Mouse (Mus musculus) hindbrain, embryonic 11.5 days (tissue): ENCODE data around the gene Rfk. TPM values are rescaled to one million over a fixed set of nuclear protein-coding genes. Genes with fewer than 3 reads are reported as not detected.

ENCODE experiments used
- ATAC-seq: fragments of 200-750 bp; cut with Nextera tagmentation; 2 replicates; pipeline ENCODE4 v1.8.0; 2017; ENCODE audit warnings: mild to moderate bottlenecking, moderate TSS enrichment, moderate library complexity; ENCODE audit not compliant: low FRiP score
- DNase-seq: peaks from one replicate; pipeline ENCODE4 v3.0.0-alpha.2; 2015; ENCODE audit warnings: low spot score
- H3K27ac ChIP-seq: fragments of 300-500 bp; sonication (generic); 2 replicates; pipeline ENCODE4 v1.5.1; 2014; ENCODE audit warnings: mild to moderate bottlenecking, low read depth, low read length
- H3K27me3 ChIP-seq: fragments of 300-500 bp; sonication (generic); 2 replicates; pipeline ENCODE4 v1.6.1; 2014; ENCODE audit warnings: mild to moderate bottlenecking, low read length, moderate library complexity, mixed read lengths; ENCODE audit not compliant: control insufficient read depth, insufficient read depth
- H3K36me3 ChIP-seq: fragments of 300-500 bp; sonication (generic); 2 replicates; pipeline ENCODE4 v1.6.1; 2014; ENCODE audit warnings: mild to moderate bottlenecking, low read length, moderate library complexity, mixed read lengths; ENCODE audit not compliant: control insufficient read depth, insufficient read depth
- H3K4me1 ChIP-seq: fragments of 300-500 bp; sonication (generic); replicated peaks from 2 replicates; pipeline ENCODE4 v1.6.1; 2014; ENCODE audit warnings: low read length, mixed read lengths; ENCODE audit not compliant: control insufficient read depth, insufficient read depth
- H3K4me2 ChIP-seq: fragments of 300-500 bp; sonication (generic); replicated peaks from 2 replicates; pipeline ENCODE4 v1.6.1; 2014; ENCODE audit warnings: mild to moderate bottlenecking, low read depth, low read length
- H3K4me3 ChIP-seq: fragments of 300-500 bp; sonication (generic); 2 replicates; pipeline ENCODE4 v1.5.1; 2014; ENCODE audit warnings: low read depth, low read length
- H3K9ac ChIP-seq: fragments of 300-500 bp; sonication (generic); 2 replicates; pipeline ENCODE4 v1.6.1; 2014; ENCODE audit warnings: low read depth, low read length
- H3K9me3 ChIP-seq: fragments of 300-500 bp; sonication (generic); 2 replicates; pipeline ENCODE4 v1.6.1; 2016; ENCODE audit warnings: low read length; ENCODE audit not compliant: control insufficient read depth
- WGBS: fragments of 180-500 bp; shearing (Covaris S2); extraction: QIAGEN DNeasy Blood & Tissue Kit; methylation state at CpG from one replicate; pipeline ENCODE4 v1.1.7; 2014; 5-methylcytosine and 5-hydroxymethylcytosine counted together
- polyA plus RNA-seq: library from polyadenylated mRNA; unstranded; fragments of >200 nt; fragmentation: Nextera tagmentation; extraction: Ambion mirVana; gene quantifications from 2 replicates; pipeline ENCODE4 v1.2.1, GENCODE M21; 2014

Rfk gene
- polyA plus RNA-seq, 1 experiment from 2014 or later, result 82.6 TPM

- H3K27me3 ChIP-seq, result peaks cover 4% of the 10 kb centered on the region; the same call in 1 of the 2 replicates
These were observed 37.6 kb upstream of the Rfk start for GRCm38 (mm10) chr19:17355950-17356867.

GRCm38 (mm10) chr19:17356932-17357331, 36.9 kb upstream of the Rfk start:
- WGBS, result 77% methylated on average over 6 of the region's 6 CpGs
- Histone ChIP-seq H3K9ac (no peak overlapping the region), H3K36me3 (no peaks in the 10 kb centered on the region), H3K27me3 (peaks cover 4% of the 10 kb centered on the region; the same call in 1 of the 2 replicates), H3K4me2 (no peak overlapping the region), H3K4me1 (no peaks in the 10 kb centered on the region), H3K4me3 (no peak overlapping the region), H3K27ac (no peak overlapping the region), H3K9me3 (no peaks in the 10 kb centered on the region)
- ATAC-seq, result no peak
- no peak for DNase-seq

More at GRCm38 (mm10) chr19:17355950-17356867, 37.6 kb upstream of the Rfk start:
- DNase-seq, result peak; percentile 66
- H3K9ac ChIP-seq, result no peak overlapping the region
- ATAC-seq, result peak; percentile 89
- H3K27ac ChIP-seq, result no peak overlapping the region
- H3K4me1 ChIP-seq, result no peaks in the 10 kb centered on the region
- peak overlapping the region; percentile 86 for H3K4me2 ChIP-seq
- no peaks in the 10 kb centered on the region for H3K36me3 ChIP-seq
- WGBS, result 2% methylated on average over 50 of the region's 50 CpGs
- H3K9me3 ChIP-seq, result no peaks in the 10 kb centered on the region
- peak overlapping the region; percentile 41 for H3K4me3 ChIP-seq

GRCm38 (mm10) chr19:17357391-17357790, 36.5 kb upstream of the Rfk start:
- Histone ChIP-seq H3K9me3 (no peaks in the 10 kb centered on the region), H3K9ac (no peak overlapping the region), H3K4me3 (no peak overlapping the region), H3K36me3 (no peaks in the 10 kb centered on the region), H3K27ac (no peak overlapping the region), H3K27me3 (peaks cover 4% of the 10 kb centered on the region; the same call in 1 of the 2 replicates), H3K4me1 (no peaks in the 10 kb centered on the region), H3K4me2 (no peak overlapping the region)
- no peak for ATAC-seq
- DNase-seq, result no peak
- 42% methylated on average over 3 of the region's 3 CpGs for WGBS

GRCm38 (mm10) chr19:17359315-17359890, 34.4 kb upstream of the Rfk start:
- ATAC-seq (no peak), DNase-seq (no peak)
- H3K36me3 ChIP-seq, result no peaks in the 10 kb centered on the region
- 79% methylated on average over 14 of the region's 14 CpGs for WGBS
- no peak overlapping the region for H3K4me3 ChIP-seq
- H3K27ac ChIP-seq, result no peak overlapping the region
- no peaks in the 10 kb centered on the region for H3K9me3 ChIP-seq
- no peaks in the 10 kb centered on the region for H3K4me1 ChIP-seq
- H3K4me2 ChIP-seq, result no peak overlapping the region
- H3K9ac ChIP-seq, result no peak overlapping the region
- H3K27me3 ChIP-seq, result peaks cover 4% of the 10 kb centered on the region; the same call in 1 of the 2 replicates

- peaks cover 2% of the 10 kb centered on the region; the same call in 1 of the 2 replicates for H3K27me3 ChIP-seq
- ATAC-seq (no peak), DNase-seq (no peak)
- no peaks in the 10 kb centered on the region for H3K9me3 ChIP-seq
- H3K4me1 ChIP-seq, result no peaks in the 10 kb centered on the region
- H3K4me3 ChIP-seq, result no peak overlapping the region
- no peaks in the 10 kb centered on the region for H3K36me3 ChIP-seq
- H3K9ac ChIP-seq, result no peak overlapping the region
- no peak overlapping the region for H3K4me2 ChIP-seq
- WGBS, result 78% methylated on average over 2 of the region's 2 CpGs
- no peak overlapping the region for H3K27ac ChIP-seq
These were observed 32.7 kb upstream of the Rfk start for GRCm38 (mm10) chr19:17361181-17361580.

- WGBS, result 44% methylated on average over 3 of the region's 3 CpGs
- Histone ChIP-seq H3K4me3 (no peak overlapping the region), H3K27ac (no peak overlapping the region), H3K4me2 (no peak overlapping the region), H3K27me3 (no peaks in the 10 kb centered on the region), H3K9ac (no peak overlapping the region), H3K9me3 (no peaks in the 10 kb centered on the region), H3K4me1 (no peaks in the 10 kb centered on the region), H3K36me3 (no peaks in the 10 kb centered on the region)
- ATAC-seq, result no peak
- DNase-seq, result no peak
These were observed 29.1 kb upstream of the Rfk start for GRCm38 (mm10) chr19:17364741-17365140.

GRCm38 (mm10) chr19:17366364-17367090, 27.3 kb upstream of the Rfk start:
- Histone ChIP-seq H3K27ac (no peak overlapping the region), H3K9ac (no peak overlapping the region), H3K27me3 (no peaks in the 10 kb centered on the region), H3K4me3 (no peak overlapping the region), H3K4me2 (no peak overlapping the region), H3K9me3 (no peaks in the 10 kb centered on the region), H3K4me1 (no peaks in the 10 kb centered on the region), H3K36me3 (no peaks in the 10 kb centered on the region)
- no peak for ATAC-seq
- 91% methylated on average over 8 of the region's 8 CpGs for WGBS
- no peak for DNase-seq

- Histone ChIP-seq H3K4me3 (no peak overlapping the region), H3K9me3 (no peaks in the 10 kb centered on the region), H3K4me1 (no peaks in the 10 kb centered on the region), H3K9ac (no peak overlapping the region), H3K36me3 (no peaks in the 10 kb centered on the region), H3K27me3 (no peaks in the 10 kb centered on the region), H3K4me2 (no peak overlapping the region), H3K27ac (no peak overlapping the region)
- ATAC-seq (no peak), DNase-seq (no peak)
- WGBS, result 86% methylated on average over 9 of the region's 9 CpGs
These were observed 25.3 kb upstream of the Rfk start for GRCm38 (mm10) chr19:17368557-17368956.
